Mouse (Mus musculus): ENCODE results near the gene Usf2. TPM values are rescaled to one million over a fixed set of nuclear protein-coding genes. Genes with fewer than 3 reads are reported as not detected.

The Usf2 gene
- 21.9 and 25.0 TPM in 2 replicates for polyA plus RNA-seq (2015; fragmentation: Nextera tagmentation; extraction: Ambion mirVana)

DNA sequence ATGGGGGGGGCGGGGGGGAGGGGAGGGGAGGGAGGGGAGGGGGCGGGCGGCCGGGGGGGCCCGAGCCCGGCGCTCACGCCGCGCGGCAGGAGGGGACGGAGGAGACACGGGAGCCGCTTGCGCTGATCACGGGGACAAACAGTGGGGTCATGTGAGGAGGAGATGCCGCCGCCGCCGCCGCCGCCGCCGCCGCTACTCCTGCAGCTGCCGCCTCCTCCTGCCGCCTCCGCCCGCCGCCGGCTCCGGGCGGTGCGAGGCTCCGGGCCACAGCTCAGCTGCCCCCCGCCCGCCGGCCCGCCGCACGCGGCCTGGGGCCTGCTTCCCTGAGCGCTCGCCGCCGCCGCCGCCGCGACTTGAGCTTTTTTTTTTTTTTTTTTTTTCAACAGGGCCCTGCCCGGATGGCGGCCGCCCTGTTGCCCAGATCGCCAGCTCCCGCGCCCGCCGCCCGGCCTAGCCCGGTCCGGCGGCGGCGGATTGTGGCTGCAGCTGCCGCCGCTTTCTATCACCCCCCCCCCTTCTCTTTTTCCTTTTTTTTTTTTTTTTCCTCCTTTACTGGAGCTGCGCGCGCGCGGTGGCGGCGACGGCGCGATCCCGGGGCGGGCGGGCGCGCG is at the start of gene Usf2:
TSS of gene Usf2 (minus strand) at position 48 of the 611 bp plus-strand sequence.
- peak; percentile 41 for ATAC-seq (ENCODE audit: insufficient number of reproducible peaks, insufficient read depth, low FRiP score, low TSS enrichment, low read depth)
- H3K4me3 ChIP-seq, result peak within 1 kb of the TSS; percentile 91
- H3K27ac ChIP-seq, result peak within 1 kb of the TSS; percentile 98
- WGBS, result under 1% methylated on average over 34 of the region's 82 CpGs
- H3K27me3 ChIP-seq, result no peaks in the 10 kb centered on the region
- H3K4me2 ChIP-seq, result peak within 1 kb of the TSS; percentile 82
- H3K9me3 ChIP-seq, result no peaks in the 10 kb centered on the region
- H3K4me1 ChIP-seq, result peaks cover 23% of the 10 kb centered on the region
- peaks cover 49% of the 10 kb centered on the region for H3K36me3 ChIP-seq
- peak within 1 kb of the TSS; percentile 99 for H3K9ac ChIP-seq

DNA sequence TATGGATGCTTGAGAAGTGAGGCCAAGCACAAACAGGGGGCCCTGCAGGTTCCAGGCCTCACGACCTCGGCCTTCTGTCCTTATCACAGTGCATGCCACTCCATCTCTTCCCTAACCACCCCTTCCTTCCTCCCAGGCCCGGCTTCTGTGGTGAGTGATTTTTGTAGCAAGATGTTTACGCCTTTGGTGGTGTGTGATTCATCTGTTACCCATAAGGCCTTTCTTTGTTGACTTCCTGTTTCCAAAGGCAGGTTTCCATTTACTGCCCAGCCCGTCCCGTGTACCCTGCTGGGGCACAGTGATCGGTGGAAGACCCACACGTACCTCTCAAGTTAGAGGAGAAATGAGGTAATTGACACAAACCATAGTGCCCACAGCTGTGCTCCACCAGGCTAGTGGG is 46.0 kb upstream of the Usf2 start:
- Histone ChIP-seq H3K4me1 (peaks cover 17% of the 10 kb centered on the region), H3K9ac (no peak overlapping the region), H3K4me2 (no peak overlapping the region), H3K27ac (no peak overlapping the region), H3K4me3 (no peak overlapping the region), H3K36me3 (no peaks in the 10 kb centered on the region), H3K9me3 (no peaks in the 10 kb centered on the region), H3K27me3 (no peaks in the 10 kb centered on the region)
- 79% methylated on average over 8 of the region's 8 CpGs for WGBS
- no peak for ATAC-seq (ENCODE audit: insufficient number of reproducible peaks, insufficient read depth, low FRiP score, low TSS enrichment, low read depth)

DNA sequence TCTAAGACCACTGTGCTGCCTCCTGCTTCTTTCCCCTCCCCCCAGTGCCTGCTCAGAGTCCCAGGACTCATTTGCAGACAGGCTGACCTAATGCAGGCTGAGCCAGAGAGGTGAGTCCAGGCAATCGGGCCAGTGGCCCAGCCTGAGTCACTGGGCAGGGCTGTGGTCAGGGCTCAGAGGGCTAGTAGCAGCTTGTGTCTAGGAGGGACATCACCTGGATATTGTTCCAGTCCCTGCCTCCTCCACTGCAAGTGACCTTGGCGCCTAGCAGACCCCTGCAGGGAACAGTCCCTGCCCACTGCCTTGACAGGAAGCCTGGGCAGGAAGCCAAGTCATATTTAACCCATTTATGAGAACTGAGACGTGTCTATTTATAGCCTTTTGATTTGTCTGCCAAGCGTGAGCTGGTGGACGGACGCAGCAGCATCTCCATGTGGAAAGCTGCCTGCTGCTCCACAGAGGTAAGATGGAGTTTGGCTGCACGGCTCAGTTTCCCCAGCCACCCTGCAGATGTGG is 44.0 kb upstream of the Usf2 start:
- H3K27ac ChIP-seq, result no peak overlapping the region
- no peaks in the 10 kb centered on the region for H3K9me3 ChIP-seq
- H3K4me2 ChIP-seq, result peak overlapping the region; percentile 24
- no peak overlapping the region for H3K4me3 ChIP-seq
- 14% methylated on average over 7 of the region's 7 CpGs for WGBS
- peaks cover 17% of the 10 kb centered on the region for H3K4me1 ChIP-seq
- ATAC-seq (ENCODE audit: insufficient number of reproducible peaks, insufficient read depth, low FRiP score, low TSS enrichment, low read depth), result no peak
- no peak overlapping the region for H3K9ac ChIP-seq
- H3K36me3 ChIP-seq, result no peaks in the 10 kb centered on the region
- H3K27me3 ChIP-seq, result no peaks in the 10 kb centered on the region

DNA sequence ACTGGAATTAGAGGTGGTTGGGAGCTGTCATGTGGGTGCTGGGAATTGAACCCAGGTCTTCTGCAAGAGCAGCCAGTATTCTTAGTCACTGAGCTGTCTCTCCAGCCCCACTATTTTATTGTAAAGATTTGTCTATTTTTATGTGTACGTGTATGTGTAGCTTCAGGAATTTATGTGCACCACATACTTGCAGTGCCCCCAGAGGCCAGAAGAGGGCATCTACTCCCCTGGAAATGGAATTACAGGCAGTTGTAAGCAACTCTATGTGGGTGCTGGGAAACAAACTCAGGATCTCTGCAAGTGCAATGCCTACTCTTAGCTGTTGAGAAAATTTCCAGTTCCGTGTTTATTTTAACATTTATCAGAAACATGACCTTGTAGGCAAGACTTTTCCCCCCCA is 39.9 kb upstream of the Usf2 start:
- WGBS, result 85% methylated on average over 2 of the region's 2 CpGs
- Histone ChIP-seq H3K4me1 (peaks cover 22% of the 10 kb centered on the region), H3K4me3 (no peak overlapping the region)

DNA sequence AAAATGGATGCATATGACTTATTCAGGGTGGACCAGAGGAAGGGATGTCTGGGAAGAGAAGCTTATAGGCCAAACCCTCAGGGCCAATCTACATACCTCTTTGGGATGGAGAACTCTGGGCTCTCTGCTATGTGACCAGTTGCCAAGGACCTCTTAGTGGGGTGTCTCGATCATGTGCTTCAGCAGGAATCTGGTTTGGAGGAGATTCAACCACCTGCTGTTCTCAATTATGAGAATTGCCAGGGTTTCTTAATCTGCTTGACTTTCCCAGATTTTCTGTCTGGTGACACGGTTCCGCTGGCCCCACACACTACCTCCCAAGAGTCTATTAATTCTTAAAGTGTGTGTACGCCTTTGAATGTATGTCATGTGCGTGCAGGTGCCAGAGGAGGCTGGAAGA is 37.4 kb upstream of the Usf2 start:
- no peak overlapping the region for H3K27ac ChIP-seq
- no peak overlapping the region for H3K4me2 ChIP-seq
- peaks cover 8% of the 10 kb centered on the region; the same call in 1 of the 2 replicates for H3K4me1 ChIP-seq
- no peak overlapping the region for H3K9ac ChIP-seq
- no peak for ATAC-seq (ENCODE audit: insufficient number of reproducible peaks, insufficient read depth, low FRiP score, low TSS enrichment, low read depth)
- no peaks in the 10 kb centered on the region for H3K9me3 ChIP-seq
- no peak overlapping the region for H3K4me3 ChIP-seq
- H3K27me3 ChIP-seq, result no peaks in the 10 kb centered on the region
- no peaks in the 10 kb centered on the region for H3K36me3 ChIP-seq
- 62% methylated on average over 5 of the region's 5 CpGs for WGBS

More for the DNA sequence above, 39.9 kb upstream of the Usf2 start:
- ATAC-seq (ENCODE audit: insufficient number of reproducible peaks, insufficient read depth, low FRiP score, low TSS enrichment, low read depth), result no peak
- Histone ChIP-seq H3K4me2 (no peak overlapping the region), H3K9me3 (no peaks in the 10 kb centered on the region), H3K27me3 (no peaks in the 10 kb centered on the region), H3K36me3 (no peaks in the 10 kb centered on the region), H3K9ac (no peak overlapping the region), H3K27ac (no peak overlapping the region)

DNA sequence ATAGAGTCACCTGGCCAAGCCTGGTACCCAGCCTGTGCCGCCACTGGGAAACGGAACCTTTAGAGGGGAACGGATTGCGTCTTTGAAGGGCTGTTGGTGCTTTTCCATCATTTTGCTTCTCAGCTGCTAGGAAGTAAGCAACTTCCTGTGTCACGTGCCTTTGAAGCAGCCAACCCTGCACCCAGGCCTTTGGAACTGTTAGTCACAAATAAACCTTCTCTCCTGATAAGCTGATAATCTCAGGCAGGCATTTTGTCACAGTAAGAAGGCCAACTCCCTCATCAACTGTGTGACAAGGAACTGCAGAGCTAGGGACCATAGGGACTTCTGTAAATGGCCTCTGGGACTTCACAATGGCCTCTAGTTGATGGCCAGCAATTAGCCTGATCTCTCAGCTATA is 35.5 kb upstream of the Usf2 start:
- H3K27ac ChIP-seq, result no peak overlapping the region
- H3K9ac ChIP-seq, result no peak overlapping the region
- no peak overlapping the region for H3K4me3 ChIP-seq
- H3K4me2 ChIP-seq, result no peak overlapping the region
- no peaks in the 10 kb centered on the region for H3K36me3 ChIP-seq
- WGBS, result 85% methylated on average over 5 of the region's 5 CpGs
- H3K27me3 ChIP-seq, result no peaks in the 10 kb centered on the region
- ATAC-seq (ENCODE audit: insufficient number of reproducible peaks, insufficient read depth, low FRiP score, low TSS enrichment, low read depth), result no peak
- no peaks in the 10 kb centered on the region for H3K9me3 ChIP-seq
- H3K4me1 ChIP-seq, result peaks cover 8% of the 10 kb centered on the region; the same call in 1 of the 2 replicates

DNA sequence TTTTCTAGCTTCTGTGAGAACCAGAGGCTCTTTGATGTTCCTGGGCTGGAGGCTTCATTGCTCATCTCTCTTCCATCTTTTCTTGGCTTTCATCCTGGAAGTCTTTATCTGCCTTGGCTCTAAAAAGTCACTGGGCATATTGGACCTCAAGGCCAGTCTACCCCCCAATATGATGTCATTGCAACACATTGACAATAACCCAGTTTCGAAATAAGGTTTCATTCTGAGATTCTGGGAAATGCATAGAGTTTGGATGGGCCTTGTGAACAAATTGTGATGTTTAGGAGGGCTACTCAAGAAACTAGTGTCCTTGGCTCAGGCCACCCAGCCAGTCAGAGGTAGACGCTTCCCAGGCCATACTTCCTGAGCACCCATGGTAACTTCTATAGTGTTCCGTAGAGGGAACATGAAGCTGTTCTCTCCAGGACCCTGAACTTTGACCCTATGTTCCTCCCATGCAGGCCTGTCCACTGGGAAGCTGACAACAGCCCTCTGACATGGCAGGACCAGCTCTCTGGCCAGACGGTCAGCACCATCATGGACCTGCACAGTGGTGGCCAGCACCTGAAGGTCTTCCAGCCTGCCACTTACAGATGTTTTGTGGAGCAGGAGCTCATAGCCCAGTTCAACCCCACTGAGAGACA is 32.0 kb upstream of the Usf2 start:
- Histone ChIP-seq H3K9ac (no peak overlapping the region), H3K27ac (no peak overlapping the region), H3K4me2 (no peak overlapping the region), H3K4me3 (no peak overlapping the region), H3K9me3 (no peaks in the 10 kb centered on the region), H3K36me3 (no peaks in the 10 kb centered on the region), H3K4me1 (no peaks in the 10 kb centered on the region), H3K27me3 (no peaks in the 10 kb centered on the region)
- 88% methylated on average over 4 of the region's 4 CpGs for WGBS
- no peak for ATAC-seq (ENCODE audit: insufficient number of reproducible peaks, insufficient read depth, low FRiP score, low TSS enrichment, low read depth)

DNA sequence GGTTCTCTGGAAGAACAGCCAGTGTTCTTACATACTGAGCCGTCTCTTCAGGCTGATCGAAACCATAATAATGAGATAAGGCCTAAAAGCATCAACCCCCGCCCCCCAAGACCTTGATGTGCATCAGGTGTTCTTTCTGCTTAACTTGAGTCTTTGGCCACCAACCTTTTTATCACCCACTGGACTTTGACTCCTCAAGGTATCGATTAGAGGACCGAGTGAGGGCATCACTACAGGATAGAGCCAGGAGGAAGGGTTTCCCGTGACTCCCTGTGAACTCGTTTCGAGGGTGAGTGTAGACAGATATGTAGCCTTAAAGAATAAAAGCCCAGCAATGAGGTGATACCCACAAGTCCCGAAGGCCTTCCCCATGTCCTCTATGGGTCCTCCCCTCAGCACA is 28.8 kb upstream of the Usf2 start:
- Histone ChIP-seq H3K4me3 (no peak overlapping the region), H3K27ac (no peak overlapping the region), H3K4me1 (no peaks in the 10 kb centered on the region), H3K4me2 (no peak overlapping the region), H3K9ac (no peak overlapping the region), H3K27me3 (no peaks in the 10 kb centered on the region), H3K9me3 (no peaks in the 10 kb centered on the region), H3K36me3 (no peaks in the 10 kb centered on the region)
- WGBS, result 82% methylated on average over 9 of the region's 9 CpGs
- no peak for ATAC-seq (ENCODE audit: insufficient number of reproducible peaks, insufficient read depth, low FRiP score, low TSS enrichment, low read depth)

DNA sequence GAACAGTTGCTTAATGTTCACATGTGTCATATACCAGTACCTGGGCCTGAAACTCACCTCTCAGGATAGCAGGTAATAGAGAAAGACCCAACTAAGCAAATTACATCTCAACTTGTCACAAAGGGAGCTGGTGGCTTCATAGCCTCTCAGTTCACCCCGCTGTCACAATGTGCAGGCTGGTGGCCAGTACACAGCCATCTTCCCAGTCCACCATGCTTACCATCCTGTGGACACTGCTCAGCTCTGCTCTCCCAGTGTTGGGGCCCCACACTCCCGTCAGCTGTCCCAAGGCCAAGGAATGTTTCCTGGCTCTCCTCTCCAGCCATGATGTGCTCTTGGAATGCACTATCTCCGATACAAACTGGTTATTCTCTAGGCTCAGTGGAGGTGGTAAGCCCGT is 25.1 kb upstream of the Usf2 start:
- no peak overlapping the region for H3K9ac ChIP-seq
- no peak overlapping the region for H3K4me2 ChIP-seq
- H3K4me3 ChIP-seq, result no peak overlapping the region
- H3K27ac ChIP-seq, result no peak overlapping the region
- H3K27me3 ChIP-seq, result no peaks in the 10 kb centered on the region
- H3K4me1 ChIP-seq, result no peaks in the 10 kb centered on the region
- no peaks in the 10 kb centered on the region for H3K36me3 ChIP-seq
- WGBS, result 87% methylated on average over 4 of the region's 4 CpGs
- no peaks in the 10 kb centered on the region for H3K9me3 ChIP-seq
- no peak for ATAC-seq (ENCODE audit: insufficient number of reproducible peaks, insufficient read depth, low FRiP score, low TSS enrichment, low read depth)

DNA sequence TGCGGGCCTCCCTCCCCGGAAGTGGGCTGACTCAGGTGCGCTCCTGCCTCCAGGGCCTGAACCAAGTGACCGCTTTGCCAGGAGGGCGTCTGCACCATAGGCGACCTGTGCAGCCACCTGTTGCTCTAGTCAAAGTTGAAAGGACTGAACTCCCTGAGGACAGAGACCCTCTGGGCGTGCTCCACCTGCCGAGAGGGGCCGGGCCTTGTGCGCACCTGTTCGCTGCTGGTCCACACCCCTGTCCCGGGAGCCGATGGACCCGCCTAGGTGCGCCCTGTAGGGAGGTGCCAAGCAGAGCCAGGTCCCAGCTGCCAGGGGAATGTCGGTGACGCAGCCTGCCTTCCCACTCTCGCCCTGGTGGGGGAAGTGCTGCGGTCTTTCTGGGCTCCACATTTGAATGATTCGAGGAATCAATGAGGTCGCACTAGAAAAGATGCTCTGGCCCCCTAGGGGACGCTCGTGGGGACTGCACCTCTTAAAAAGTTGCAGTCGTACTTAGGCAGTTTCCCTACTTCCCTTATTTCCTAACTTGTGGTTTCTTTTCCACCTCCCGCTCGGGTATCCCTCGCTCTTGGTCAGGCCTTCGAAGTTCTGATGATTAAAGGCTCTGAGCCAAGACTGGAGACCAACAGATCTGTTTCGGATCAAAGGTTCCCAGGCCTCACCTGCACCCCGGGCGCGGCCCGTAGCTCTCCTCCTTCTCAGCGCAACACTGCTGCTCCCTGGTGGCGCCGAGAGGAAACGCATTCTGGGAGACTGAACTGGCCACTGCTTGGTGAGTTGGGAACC is 17.1 kb upstream of the Usf2 start, which contains the start of gene Fam187b:
TSS of gene Fam187b (plus strand) at position 290 of the 789 bp plus-strand sequence.
- peak within 1 kb of the TSS; percentile 44 for H3K4me3 ChIP-seq
- H3K4me2 ChIP-seq, result peak within 1 kb of the TSS; percentile 62
- whole genome bisulfite sequencing, result under 1% methylated on average over 37 of the region's 37 CpGs
- peak within 1 kb of the TSS; percentile 70 for H3K9ac ChIP-seq
- peak; percentile 87 for ATAC-seq (ENCODE audit: insufficient number of reproducible peaks, insufficient read depth, low FRiP score, low TSS enrichment, low read depth)
- peak within 1 kb of the TSS; percentile 69 for H3K27ac ChIP-seq
- no peaks in the 10 kb centered on the region for H3K36me3 ChIP-seq
- peaks cover 8% of the 10 kb centered on the region; the same call in 1 of the 2 replicates for H3K4me1 ChIP-seq
- peaks cover 27% of the 10 kb centered on the region for H3K27me3 ChIP-seq
- H3K9me3 ChIP-seq, result no peaks in the 10 kb centered on the region

DNA sequence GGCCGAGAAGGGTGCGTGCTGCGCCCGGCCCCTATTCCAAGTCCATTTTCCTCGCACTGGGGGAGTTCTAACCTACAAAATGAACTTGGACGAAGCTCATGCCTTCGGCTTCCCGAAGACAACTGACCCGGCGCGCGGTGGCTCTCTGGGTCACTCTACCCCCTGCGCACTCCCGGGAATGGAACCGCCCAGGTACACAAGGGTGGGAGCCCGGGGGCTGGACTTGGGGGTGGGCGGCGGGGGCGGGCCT is 16.6 kb upstream of the Usf2 start, which contains the start of gene Lsr:
TSS of gene Lsr (minus strand) at position 214 of the 250 bp plus-strand sequence.
- Histone ChIP-seq H3K27ac (peak within 1 kb of the TSS; percentile 69), H3K4me1 (peaks cover 8% of the 10 kb centered on the region; the same call in 1 of the 2 replicates), H3K9ac (peak within 1 kb of the TSS; percentile 70), H3K36me3 (no peaks in the 10 kb centered on the region), H3K4me3 (peak within 1 kb of the TSS; percentile 44), H3K27me3 (peaks cover 27% of the 10 kb centered on the region), H3K4me2 (peak within 1 kb of the TSS; percentile 62), H3K9me3 (no peaks in the 10 kb centered on the region)
- peak; percentile 74 for ATAC-seq (ENCODE audit: insufficient number of reproducible peaks, insufficient read depth, low FRiP score, low TSS enrichment, low read depth)
- WGBS, result under 1% methylated on average over 19 of the region's 19 CpGs
